Mouse (Mus musculus) heart, postnatal 14 days (tissue): ENCODE results near the gene Psmd9. TPM values are rescaled to one million over a fixed set of nuclear protein-coding genes. Genes with fewer than 3 reads are reported as not detected.
A peak's percentile ranks its signal among the peaks of the same experiment; 100 is the strongest.

ENCODE experiments used
- DNase-seq, 2 experiments: peaks; one replicate each; pipeline ENCODE4 v3.0.0; 2021 to 2022
- intact Hi-C: fragments of 180-260 bp; cut with DNase I; formaldehyde crosslinking; loops from one replicate; pipeline ENCODE4 v1.15.1; 2025
- long read RNA-seq, 2 experiments: library from polyadenylated mRNA; stranded (forward); transcript quantifications; one replicate each; pipeline ENCODE4 v2.0.0; 2021
- total RNA-seq, 2 experiments: library from RNA; stranded (reverse); gene quantifications; 2 replicates each; pipeline ENCODE4 v1.2.3; 2021

Gene Psmd9
- total RNA-seq, result 10 to 100 TPM; 17.8 to 18.0 TPM
- long read RNA-seq, experiment 1, transcript Psmd9-201 (6 exons, 2,597 nt), result major isoform, 26 of 29 reads
- long read RNA-seq, experiment 1, partial matches to known transcripts, result 0 of 29 reads
- long read RNA-seq, experiment 1, other reads (novel, unspliced or antisense), result 2 of 29 reads
- long read RNA-seq, experiment 2, transcript Psmd9-201 (6 exons, 2,597 nt), result major isoform, 19 of 21 reads
- long read RNA-seq, experiment 2, partial matches to known transcripts, result 2 of 21 reads
- long read RNA-seq, experiment 2, other reads (novel, unspliced or antisense), result 0 of 21 reads

DNA sequence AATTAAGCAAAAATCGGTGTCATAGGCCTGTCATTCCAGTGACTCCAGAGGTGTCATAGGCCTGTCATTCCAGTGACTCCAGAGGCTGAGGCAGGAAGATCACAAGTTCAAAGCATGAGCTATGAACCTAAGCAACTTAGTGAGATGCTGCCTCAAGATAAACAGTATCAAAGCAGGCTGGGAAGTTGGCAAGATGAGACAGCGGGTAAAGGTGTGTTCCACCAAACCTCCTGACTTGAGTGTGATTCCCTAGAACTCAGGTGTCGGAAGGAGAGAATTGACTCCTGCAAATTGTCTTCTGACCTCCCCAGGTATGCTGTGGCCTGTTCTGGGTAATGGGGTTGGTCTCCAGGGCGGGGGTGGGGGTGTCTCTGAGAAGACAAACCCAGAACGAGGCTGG is at the start of gene Psmd9:
TSS of gene Psmd9 (plus strand) at position 130 of the 400 bp plus-strand sequence.
- DNase-seq, result no peak
- intact Hi-C loops, result no loop called here

DNA sequence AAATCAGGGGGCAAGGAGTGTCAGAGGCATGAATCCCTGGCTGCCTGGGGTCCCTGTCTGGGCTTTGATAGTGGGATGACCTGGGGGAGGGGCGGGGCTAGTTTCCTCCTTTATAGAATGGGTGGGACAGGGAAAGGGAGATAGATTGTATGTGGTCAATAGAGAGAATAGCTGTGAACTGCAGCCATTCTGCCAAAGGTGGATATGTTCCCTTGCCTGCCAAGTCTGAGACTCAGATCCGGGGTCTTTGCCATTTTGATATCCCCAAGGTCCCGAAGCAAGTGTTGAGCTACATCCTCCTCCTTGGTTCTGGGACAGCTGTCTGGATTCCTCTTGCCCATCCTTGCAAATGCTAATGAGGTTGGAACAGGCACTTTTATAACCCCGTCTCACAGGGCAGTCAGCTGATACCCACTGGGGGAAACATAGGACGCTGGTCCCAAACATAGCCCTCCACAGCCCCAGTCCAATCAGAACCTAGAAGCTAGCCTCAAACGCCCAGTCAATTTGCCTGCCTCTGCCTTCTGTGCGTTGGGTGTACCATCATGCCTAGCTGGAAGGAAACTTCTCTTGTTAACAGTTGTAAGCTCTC is 48.5 kb upstream of the Psmd9 start:
- intact Hi-C loops, result no loop called here
- DNase-seq, result no peak

DNA sequence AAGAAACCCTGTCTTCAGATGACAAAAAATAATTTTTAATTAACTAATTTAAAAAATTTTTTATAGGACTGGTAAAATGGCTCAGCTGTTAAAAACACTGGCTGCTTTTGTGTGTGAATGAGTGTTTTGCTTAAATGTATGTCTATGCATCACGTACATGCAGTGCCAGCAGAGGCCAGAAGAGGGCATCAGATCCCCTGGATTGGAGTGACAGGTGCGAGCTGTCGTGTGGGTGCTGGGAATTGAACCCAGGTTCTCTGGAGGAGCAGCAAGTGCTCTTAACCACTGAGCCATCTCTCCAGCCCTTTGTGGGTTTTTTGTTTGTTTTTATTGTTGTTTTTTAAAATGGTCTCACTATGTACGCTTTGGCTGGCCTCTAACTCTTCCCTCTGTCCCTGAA is 47.0 kb upstream of the Psmd9 start:
- DNase-seq, result no peak
- intact Hi-C loops, result no loop called here

DNA sequence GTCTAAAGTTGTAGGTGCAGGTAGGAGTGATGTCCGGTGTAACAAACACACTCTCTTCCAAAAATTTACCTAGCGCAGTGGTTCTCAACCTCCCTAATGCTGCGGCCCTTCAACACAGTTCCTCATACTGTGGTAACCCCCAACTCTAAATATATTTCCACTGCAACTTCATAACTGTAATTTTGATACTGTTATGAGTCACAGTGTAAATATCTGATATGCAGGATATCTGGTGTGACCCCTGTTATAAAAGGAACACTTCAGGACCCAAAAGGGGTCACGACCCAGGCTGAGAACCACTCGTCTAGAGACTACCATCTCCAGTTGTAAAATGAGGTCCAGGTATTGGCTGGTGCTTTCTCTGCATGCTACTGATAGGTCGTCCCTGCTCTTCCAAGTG is 44.1 kb upstream of the Psmd9 start:
- intact Hi-C loops, result no loop called here
- no peak for DNase-seq

DNA sequence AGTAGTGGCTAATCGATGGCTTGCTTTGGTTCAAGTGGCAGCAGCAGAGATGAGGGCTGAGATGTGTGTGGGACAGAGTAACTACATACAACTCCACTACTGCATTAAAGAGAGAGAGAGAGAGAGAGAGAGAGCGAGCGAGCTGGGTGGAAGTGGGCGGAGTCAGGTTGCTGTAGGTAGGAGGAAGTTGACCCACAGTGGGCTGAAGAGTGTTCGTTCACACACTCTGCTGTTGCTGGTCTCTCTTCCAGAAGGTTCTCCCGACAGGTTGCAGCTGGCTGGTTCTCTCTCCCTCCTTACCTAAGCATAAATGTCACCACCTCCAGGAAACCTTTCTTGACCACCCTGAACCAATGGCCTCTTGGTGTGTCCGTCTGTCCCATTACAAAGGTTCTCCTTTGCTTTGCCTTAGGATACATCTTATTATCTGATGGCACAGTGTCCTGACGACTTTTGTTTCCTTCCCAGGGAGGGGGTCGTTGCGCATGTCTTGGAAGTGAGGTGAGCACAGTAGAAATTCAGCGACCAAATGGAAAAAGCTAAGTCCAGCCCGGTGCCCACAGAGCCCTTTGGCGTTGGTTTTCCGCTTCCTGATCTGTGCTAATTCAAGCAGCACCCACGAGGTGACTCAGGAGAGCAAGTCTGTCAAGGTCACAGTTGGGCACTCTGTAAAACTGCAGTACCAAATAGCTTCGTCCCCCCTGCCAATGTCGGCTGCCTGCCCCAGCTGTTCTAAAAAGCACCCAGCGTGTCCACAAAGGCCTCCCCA is 43.4 kb upstream of the Psmd9 start:
- DNase-seq, result peak in 1 of 2 experiments; percentile 25
- intact Hi-C loops, result no loop called here

DNA sequence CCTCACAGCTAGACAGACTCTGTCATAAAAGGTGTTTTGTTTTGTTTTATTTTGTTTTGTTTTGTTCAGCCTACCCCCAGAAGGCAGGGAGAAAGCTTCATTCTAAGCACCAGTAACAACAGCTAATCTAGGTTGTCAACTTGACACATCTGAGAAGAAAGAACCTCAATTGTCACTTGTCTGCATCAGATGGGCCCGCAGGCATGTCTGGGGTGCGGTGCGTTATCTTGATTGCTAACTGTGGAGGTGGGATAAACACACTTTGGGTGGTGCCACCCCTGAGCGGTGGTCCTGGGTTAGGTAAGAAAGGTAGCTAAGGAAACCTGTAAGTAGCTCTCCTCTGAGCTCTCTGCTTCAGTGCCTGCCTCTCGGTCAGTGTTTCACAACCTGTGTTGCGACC is 42.2 kb upstream of the Psmd9 start:
- no peak for DNase-seq
- intact Hi-C loops, result no loop called here

DNA sequence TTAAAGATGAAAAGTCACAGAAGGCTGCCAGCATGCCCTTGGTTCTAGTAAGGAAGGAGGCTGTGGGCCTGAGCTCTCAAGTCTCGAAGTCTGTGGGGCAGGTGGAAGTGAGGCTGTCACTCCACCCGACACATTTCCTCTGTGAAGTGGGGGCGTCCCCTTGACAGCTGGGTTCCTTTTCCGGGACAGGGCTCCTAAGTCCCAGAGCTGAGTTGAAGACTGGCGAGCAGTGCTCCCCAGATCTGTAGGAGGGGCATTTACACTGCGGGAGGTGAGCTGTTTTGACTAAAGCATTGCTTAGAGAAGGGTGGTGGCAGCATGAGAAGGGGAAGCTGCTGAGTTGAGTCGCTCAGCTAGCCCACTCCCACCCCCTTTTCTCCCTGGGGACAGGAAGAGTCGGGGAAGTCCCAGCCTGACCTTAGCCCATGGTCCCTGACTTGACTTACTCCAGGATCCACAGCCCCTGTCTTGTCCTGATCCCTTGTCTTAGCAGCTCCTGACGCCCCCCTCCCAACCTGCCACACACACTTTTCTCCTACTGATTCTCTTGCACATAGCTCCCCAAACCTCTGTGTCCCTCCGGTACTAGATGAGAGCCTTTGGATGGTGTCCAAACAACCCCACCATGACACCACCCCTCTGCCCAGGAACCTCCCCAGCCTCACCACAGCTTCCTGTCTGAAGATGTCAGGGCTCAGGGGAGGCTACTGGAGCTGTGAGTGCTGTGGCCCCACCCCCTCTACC is 40.6 kb upstream of the Psmd9 start:
- intact Hi-C loops, result no loop called here
- peak; percentile 24 to 32 for DNase-seq

DNA sequence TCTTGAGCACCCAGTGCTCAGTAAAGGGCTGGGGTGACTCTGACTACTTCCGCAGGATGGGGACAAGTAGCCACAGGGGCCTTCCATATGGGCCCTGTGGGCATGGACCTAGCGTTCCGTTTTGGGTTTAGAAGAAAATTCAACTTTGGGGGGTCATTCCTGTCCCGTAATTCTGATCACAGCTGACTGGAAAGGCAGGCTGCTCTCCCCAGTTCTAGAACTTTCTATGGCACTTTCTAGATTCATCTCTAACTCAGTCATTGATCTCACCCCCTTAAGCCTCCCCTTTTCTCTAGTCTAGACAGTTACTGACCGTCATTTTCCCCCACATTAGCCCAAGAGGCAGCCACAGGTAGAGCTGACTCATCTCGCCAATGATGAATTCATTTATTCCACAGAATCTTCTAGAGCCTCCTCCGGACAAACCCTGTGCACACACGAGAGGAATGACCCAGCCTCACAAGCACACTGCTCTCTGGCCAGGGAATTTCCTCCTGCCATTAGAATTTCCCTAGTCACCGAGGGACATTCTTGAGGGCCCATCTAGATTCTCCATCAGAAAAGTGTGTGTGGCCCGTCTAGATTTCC is 39.9 kb upstream of the Psmd9 start:
- DNase-seq, result no peak
- intact Hi-C loops, result no loop called here

DNA sequence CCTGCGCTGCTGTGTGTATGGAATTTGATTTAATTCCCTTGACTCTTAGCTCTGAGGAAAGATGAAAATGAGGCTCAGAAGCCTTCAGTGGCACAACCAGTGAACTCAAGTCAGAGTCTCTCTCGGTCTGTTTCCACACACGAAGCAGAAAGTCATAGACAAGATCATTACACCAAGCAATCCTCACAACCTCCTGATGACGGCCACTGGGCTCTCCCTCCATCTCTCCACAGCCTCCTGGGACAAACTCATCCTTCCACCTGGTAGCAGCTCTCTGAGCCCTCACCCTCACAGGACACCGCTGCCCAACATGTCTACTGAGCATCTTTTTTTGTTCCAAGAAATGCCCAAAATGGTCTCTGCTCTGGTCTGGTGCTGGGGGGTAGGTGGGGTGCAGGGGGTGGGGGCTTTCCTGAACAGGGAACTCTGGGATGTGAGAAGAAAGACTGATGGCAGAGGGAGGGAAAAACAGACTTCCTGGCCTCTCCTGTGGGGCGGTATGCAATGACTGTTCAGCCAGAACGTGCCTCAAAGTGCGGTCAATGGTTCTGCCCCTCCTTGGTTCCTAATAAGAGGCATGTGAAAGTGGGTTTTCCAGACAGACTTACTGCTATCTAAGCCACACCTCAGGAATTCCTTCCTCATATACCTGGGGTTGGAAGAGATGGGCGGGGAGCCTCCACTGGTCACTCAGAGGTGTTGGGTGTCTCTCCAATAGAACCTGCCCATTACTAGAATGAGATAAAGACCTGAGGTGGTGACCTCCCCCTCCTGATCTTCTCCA is 39.0 kb upstream of the Psmd9 start:
- intact Hi-C loops, result loop anchor here (5.0 kb wide), 1 partner anchor 42 kb away; no protein-coding TSS in a partner anchor
- DNase-seq, result no peak

DNA sequence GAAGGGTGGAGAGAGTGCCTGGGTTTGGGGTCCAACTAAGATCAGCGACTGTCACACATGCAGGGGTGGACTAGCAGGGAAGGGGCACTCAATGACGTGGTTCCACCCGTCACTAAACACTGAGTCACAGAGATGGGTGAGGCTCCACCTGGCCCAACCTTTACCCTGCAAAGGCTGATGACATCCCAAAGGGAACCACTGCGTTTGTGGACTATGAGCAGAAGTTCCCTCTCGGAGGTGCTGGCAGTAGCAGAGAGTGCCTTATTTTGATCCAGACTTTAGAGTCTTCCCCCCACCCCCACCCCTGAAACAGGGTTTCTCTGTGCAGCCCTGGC is 38.4 kb upstream of the Psmd9 start:
- intact Hi-C loops, result loop anchor here (5.0 kb wide), 1 partner anchor 42 kb away; no protein-coding TSS in a partner anchor
- no peak for DNase-seq

DNA sequence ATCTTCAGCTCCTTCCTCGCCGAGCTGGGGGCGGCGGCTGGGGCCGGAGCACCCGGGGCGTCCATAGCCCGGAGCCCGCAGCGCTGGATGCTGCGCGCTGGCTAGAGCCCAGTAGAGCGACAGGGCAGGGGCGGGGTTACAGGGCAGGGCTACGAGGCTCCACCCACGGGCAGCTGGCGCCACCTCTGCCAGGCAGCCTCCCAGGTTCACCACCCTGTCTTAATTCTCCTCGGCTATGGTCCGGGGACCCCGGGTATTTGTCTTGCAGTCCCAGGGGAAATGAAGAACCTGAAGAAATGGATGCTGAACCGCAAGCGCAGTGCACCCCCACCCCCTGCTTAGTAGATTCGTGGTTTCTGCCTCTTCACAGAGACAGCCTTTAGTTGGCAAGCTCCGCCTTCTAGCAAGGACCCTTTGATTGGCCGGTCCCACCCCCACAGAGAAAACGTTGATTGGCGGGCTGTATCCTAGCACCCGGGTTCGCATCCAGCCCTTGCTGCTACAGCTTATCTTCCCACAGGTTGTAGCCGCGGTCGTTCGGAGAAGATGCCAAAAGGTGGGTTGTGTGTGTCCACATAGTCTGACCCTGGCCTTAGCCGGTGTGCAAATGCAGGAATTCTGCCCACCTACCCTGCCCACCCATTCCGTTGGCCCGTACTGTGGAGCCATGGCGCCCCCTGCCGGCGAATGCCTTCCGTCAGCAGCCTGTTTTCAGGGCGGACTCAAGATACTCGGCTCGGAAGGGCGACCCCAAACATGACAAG is 36.7 kb upstream of the Psmd9 start, which contains the start of gene Rhof:
TSS of gene Rhof (minus strand) at position 385 of the 764 bp plus-strand sequence.
- DNase-seq, result peak; percentile 88 to 90
- intact Hi-C loops, result loop anchor here (1.0 to 5.0 kb wide), 5 partner anchors 15 to 68 kb away; no protein-coding TSS in a partner anchor

DNA sequence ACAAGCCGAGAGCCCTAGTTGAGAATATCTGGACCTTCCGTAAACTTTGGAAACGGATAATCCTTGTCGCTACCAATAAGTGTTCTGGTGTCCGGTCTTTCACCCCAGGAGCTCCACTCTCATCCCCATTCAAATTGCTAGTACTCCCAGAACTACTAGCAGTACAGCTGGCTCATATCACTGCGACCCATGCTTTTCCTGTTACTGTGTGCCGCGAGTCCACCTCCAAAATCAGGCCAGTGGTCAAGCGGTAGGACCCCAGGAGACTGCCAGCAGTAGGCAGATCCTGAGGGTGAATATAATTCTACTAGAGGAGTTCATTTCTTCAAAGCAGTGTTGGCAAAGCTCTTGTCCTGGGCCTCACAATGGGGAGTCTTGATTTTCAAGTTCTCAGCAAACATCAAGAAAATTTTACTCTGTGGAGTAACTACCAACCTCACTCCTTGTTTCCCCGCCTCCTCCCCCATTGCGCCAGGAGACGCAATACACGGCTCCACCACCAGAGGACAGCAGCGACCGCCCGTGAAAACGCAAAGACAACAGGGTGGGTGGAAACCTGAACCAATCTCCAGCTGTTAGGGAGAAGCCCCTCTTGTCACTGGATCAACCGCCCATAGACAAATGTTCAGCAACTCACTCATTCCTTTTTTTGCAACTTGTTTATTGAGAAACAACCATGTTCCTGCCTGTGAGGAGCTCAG is 36.0 kb upstream of the Psmd9 start:
- intact Hi-C loops, result loop anchor here (1.0 to 5.0 kb wide), 3 partner anchors 16 to 39 kb away; no protein-coding TSS in a partner anchor
- peak; percentile 88 to 95 for DNase-seq

DNA sequence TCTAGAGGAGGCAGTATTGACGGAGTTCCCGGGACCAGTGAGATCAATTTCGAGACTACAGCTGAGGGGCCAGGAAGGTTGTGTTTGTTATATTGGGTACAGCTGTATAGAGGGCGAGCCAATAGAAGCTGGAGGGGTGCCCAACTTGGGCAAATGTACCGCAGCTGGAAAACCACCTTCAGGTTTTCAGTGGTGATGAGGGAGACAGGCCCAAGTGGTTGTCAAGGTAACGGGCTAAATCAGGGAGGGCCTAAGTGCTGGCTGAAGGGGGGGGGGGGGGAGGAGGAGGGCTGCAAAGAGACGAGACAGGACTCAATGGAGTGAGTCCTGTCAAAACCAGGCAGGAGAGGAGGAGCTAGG is 35.4 kb upstream of the Psmd9 start:
- DNase-seq, result no peak
- intact Hi-C loops, result loop anchor here (1.0 to 5.0 kb wide), 3 partner anchors 16 to 39 kb away; no protein-coding TSS in a partner anchor

DNA sequence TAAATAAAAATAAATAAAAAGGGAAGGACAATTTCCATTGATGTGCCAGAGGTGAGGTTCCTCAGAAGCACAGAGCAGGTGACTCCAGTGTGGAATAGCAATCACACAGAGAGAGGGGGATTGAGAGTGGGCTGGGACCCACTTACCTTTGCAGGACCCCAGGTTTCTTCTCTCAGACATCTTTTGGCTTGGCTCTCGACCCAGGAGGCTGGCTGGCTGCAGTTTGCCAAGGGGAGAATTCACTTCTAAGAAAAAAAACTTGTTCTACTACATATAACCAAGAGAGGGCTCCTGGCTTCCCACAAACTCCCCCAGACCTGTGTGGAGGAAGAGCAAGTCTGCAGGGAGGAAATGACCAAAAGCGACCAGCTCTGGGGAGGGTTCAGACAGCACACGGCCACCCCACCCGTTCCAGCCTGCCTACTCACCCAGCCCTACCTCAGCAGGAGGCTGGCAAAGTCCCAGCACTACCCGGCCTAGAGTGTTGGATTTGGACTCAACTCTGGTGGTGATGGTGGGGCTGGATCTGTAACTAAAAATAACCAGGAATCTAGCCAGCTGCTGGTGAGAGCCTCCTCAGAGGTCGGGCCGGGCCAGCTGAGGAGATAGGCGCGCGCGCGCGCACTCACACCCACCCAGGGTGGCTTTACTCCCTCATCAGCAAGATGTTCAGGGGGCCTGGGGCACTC is 34.9 kb upstream of the Psmd9 start:
- intact Hi-C loops, result loop anchor here (5.0 kb wide), 1 partner anchor 38 kb away; no protein-coding TSS in a partner anchor
- peak; percentile 80 to 87 for DNase-seq

DNA sequence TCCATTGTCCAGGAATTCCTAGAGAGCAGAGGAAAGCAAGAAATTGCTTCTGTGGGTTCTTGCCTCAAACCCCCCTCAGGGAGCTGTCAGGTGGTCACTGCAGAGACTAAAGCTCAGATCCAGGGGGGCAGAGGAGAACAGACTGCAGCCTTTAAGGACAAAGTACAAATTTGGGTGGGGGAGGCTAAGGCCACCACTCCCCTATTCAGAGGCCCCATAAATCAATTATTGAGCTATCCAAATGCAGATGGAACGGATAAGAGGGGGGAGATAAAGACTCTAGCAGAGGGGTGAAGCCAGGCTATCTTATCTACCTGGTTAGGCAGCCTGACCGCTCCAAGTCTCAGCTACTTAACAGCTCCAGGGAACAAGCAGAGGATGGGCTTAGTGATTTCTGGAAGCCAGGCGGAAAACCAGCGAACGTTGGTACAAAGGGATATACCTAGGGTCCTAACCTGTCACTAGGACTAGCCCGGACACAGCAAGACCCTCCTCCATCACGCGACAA is 34.3 kb upstream of the Psmd9 start:
- no peak for DNase-seq
- intact Hi-C loops, result loop anchor here (5.0 kb wide), 1 partner anchor 37 kb away; no protein-coding TSS in a partner anchor

DNA sequence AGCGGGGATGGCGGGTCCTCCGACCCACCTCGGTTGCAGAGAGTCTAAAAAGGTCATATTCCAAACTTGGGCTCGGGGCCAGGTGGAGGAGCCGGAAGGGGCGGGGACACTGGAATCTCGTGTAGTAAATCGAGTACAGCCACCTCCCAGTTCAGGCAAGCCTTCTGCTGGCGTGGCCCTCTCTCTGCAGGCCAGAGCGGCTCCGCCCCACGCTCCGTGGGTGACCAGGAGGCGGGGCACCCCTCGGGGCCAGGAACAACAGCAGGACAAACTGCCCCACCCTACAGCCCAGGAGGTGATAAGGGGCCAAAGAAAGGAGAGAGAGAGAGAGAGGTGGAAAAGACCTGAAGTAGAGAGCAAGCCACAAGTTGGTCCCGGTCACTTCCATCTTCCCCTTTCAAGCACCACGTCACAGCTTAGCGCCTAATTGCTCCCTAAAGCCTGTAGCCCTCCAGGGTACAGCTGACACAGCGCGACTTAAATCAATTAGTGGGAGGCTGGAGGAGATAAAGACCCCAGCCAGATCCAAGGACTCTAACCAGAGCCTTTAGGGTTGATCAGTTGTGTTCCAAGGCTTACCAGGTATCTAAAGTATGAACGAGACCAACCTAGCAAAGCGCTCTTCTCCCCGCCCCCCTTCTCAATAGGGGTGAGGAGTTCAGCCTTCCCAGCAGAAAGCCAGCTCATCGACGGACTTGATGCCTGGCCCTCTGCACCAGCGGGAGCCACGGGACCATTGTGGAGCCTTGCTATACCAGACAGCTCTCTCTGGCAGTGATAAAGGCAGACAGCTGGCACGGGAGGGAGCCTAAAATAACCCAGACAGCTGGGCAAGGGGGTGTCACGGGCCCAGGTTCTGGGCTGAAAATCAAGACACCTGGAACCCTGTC is 33.5 kb upstream of the Psmd9 start:
- DNase-seq, result peak; percentile 90 to 93
- intact Hi-C loops, result no loop called here
